Mouse (Mus musculus): ENCODE measurements around the gene Mtfmt. TPM values are rescaled to one million over a fixed set of nuclear protein-coding genes. Genes with fewer than 3 reads are reported as not detected.

Gene Mtfmt
- polyA plus RNA-seq (2014; fragmentation: Nextera tagmentation; extraction: Ambion mirVana) = 13.6 and 15.3 TPM in 2 replicates

DNA sequence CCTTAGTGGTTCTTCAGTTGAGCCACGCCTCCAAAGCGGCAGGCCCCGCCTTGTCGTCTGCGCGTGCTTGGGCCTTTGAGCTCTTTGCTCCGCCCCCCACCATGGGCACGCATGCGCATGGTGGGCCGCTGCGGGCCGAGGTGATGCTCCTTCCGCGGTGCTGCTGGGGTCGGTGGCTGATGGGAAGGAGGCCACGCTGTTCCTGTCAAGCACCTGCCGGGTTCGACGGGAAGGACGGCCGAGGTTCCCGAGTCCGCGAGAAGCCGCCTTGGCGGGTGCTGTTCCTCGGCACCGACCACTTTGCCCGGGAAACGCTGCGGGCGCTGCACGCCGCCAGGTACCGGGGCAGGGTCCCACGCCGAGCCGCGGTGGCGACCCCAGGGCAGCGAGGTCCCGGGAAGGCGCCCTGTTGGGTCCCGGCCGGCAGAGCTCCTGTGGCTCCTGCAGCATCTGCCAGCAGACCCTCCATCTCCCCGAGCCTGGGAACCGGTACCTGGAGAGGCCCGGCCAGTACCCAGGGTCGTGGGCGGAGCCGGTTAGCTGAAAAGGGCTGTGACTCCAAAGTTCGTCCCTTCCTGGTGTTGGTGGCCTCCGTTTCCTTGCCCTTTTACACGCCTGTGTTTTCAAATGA, at the start of gene Mtfmt:
TSS of gene Mtfmt (plus strand) at position 112 of the 631 bp plus-strand sequence.
- under 1% methylated on average over 52 of the region's 54 CpGs for WGBS (ENCODE audit: insufficient replicate concordance)
- Histone ChIP-seq H3K4me2 (peak within 1 kb of the TSS; percentile 65), H3K9ac (ENCODE audit: low read depth, low read length) (peak within 1 kb of the TSS; percentile 82), H3K4me3 (ENCODE audit: low read depth, low read length) (peak within 1 kb of the TSS; percentile 89), H3K9me3 (replicated peaks; ENCODE audit: control insufficient read depth, low read length) (no peaks in the 10 kb centered on the region), H3K36me3 (ENCODE audit: control insufficient read depth, insufficient read depth, low read length) (0 out of 2 replicates have a peak, but pooled peaks cover 2% of the 10 kb centered on the region), H3K27me3 (ENCODE audit: control insufficient read depth, insufficient read depth, low read length) (no peaks in the 10 kb centered on the region), H3K27ac (ENCODE audit: low read depth, low read length) (0 out of 2 replicates have a peak within 1 kb of the TSS, but pooled peaks have one; percentile 25), H3K4me1 (ENCODE audit: control insufficient read depth, insufficient read depth, low read length) (peaks cover 4% of the 10 kb centered on the region; the same call in 1 of the 2 replicates)
- peak; percentile 74 for ATAC-seq (replicated peaks; ENCODE audit: insufficient number of reproducible peaks, low FRiP score, low TSS enrichment)

GRCm38 (mm10) chr9:65386373-65387140, 49.0 kb upstream of the Mtfmt start:
- 32% methylated on average over 8 of the region's 8 CpGs for WGBS (ENCODE audit: insufficient replicate concordance)
- H3K4me1 ChIP-seq (ENCODE audit: control insufficient read depth, insufficient read depth, low read length) = peaks cover 3% of the 10 kb centered on the region
- H3K9ac ChIP-seq (ENCODE audit: low read depth, low read length) = no peak overlapping the region
- H3K27me3 ChIP-seq (ENCODE audit: control insufficient read depth, insufficient read depth, low read length) = peaks cover 23% of the 10 kb centered on the region
- H3K36me3 ChIP-seq (ENCODE audit: control insufficient read depth, insufficient read depth, low read length) = no peaks in the 10 kb centered on the region
- no peaks in the 10 kb centered on the region for H3K9me3 ChIP-seq (replicated peaks; ENCODE audit: control insufficient read depth, low read length)
- no peak for ATAC-seq (replicated peaks; ENCODE audit: insufficient number of reproducible peaks, low FRiP score, low TSS enrichment)
- no peak overlapping the region for H3K27ac ChIP-seq (ENCODE audit: low read depth, low read length)
- H3K4me3 ChIP-seq (ENCODE audit: low read depth, low read length) = no peak overlapping the region
- H3K4me2 ChIP-seq = no peak overlapping the region; the same call in 1 of the 2 replicates

- H3K4me3 ChIP-seq (ENCODE audit: low read depth, low read length) = peak overlapping the region; percentile 43
- H3K27ac ChIP-seq (ENCODE audit: low read depth, low read length) = no peak overlapping the region
- peak overlapping the region; percentile 44 for H3K9ac ChIP-seq (ENCODE audit: low read depth, low read length)
- peaks cover 39% of the 10 kb centered on the region for H3K27me3 ChIP-seq (ENCODE audit: control insufficient read depth, insufficient read depth, low read length)
- peaks cover 13% of the 10 kb centered on the region for H3K4me1 ChIP-seq (ENCODE audit: control insufficient read depth, insufficient read depth, low read length)
- peak overlapping the region; percentile 62 for H3K4me2 ChIP-seq
- 15% methylated on average over 96 of the region's 96 CpGs for WGBS (ENCODE audit: insufficient replicate concordance)
- H3K36me3 ChIP-seq (ENCODE audit: control insufficient read depth, insufficient read depth, low read length) = no peaks in the 10 kb centered on the region
- H3K9me3 ChIP-seq (replicated peaks; ENCODE audit: control insufficient read depth, low read length) = no peaks in the 10 kb centered on the region
- ATAC-seq (replicated peaks; ENCODE audit: insufficient number of reproducible peaks, low FRiP score, low TSS enrichment) = peak; percentile 49; the same call in 1 of the 2 replicates
These were observed 44.6 kb upstream of the Mtfmt start for GRCm38 (mm10) chr9:65390752-65391612.

DNA sequence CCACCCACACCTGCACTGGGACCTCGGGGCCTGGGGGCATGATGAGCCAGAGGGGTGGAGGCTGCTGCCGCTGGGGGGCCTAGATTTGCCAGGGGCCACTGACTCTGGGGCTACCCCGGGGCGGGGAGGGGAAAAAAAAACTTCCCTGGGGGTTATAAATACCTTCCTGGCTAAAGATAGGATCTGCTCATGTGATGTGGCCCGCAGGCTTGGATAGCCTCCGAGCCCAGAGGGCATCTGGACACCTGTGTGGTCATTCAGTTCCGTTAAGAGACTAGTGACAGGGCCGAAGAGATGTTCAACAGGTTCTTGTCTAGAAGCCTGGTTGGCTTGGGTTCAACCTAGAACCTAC, 44.0 kb upstream of the Mtfmt start, which contains the start of gene Kbtbd13:
TSS of gene Kbtbd13 (minus strand) at position 40 of the 352 bp plus-strand sequence.
- H3K4me3 ChIP-seq (ENCODE audit: low read depth, low read length) = peak within 1 kb of the TSS; percentile 43
- peaks cover 39% of the 10 kb centered on the region for H3K27me3 ChIP-seq (ENCODE audit: control insufficient read depth, insufficient read depth, low read length)
- ATAC-seq (replicated peaks; ENCODE audit: insufficient number of reproducible peaks, low FRiP score, low TSS enrichment) = no peak
- H3K4me2 ChIP-seq = peak within 1 kb of the TSS; percentile 62
- H3K36me3 ChIP-seq (ENCODE audit: control insufficient read depth, insufficient read depth, low read length) = no peaks in the 10 kb centered on the region
- H3K9ac ChIP-seq (ENCODE audit: low read depth, low read length) = peak within 1 kb of the TSS; percentile 44
- WGBS (ENCODE audit: insufficient replicate concordance) = 29% methylated on average over 8 of the region's 8 CpGs
- H3K4me1 ChIP-seq (ENCODE audit: control insufficient read depth, insufficient read depth, low read length) = peaks cover 13% of the 10 kb centered on the region
- no peaks in the 10 kb centered on the region for H3K9me3 ChIP-seq (replicated peaks; ENCODE audit: control insufficient read depth, low read length)
- no peak within 1 kb of the TSS for H3K27ac ChIP-seq (ENCODE audit: low read depth, low read length)

GRCm38 (mm10) chr9:65392638-65393364, 42.8 kb upstream of the Mtfmt start:
- H3K4me3 ChIP-seq (ENCODE audit: low read depth, low read length) = no peak overlapping the region
- H3K27me3 ChIP-seq (ENCODE audit: control insufficient read depth, insufficient read depth, low read length) = peaks cover 39% of the 10 kb centered on the region
- H3K9ac ChIP-seq (ENCODE audit: low read depth, low read length) = no peak overlapping the region
- WGBS (ENCODE audit: insufficient replicate concordance) = 25% methylated on average over 6 of the region's 6 CpGs
- H3K4me1 ChIP-seq (ENCODE audit: control insufficient read depth, insufficient read depth, low read length) = peaks cover 13% of the 10 kb centered on the region
- ATAC-seq (replicated peaks; ENCODE audit: insufficient number of reproducible peaks, low FRiP score, low TSS enrichment) = no peak
- no peak overlapping the region for H3K4me2 ChIP-seq
- H3K36me3 ChIP-seq (ENCODE audit: control insufficient read depth, insufficient read depth, low read length) = no peaks in the 10 kb centered on the region
- H3K27ac ChIP-seq (ENCODE audit: low read depth, low read length) = no peak overlapping the region
- no peaks in the 10 kb centered on the region for H3K9me3 ChIP-seq (replicated peaks; ENCODE audit: control insufficient read depth, low read length)

- Histone ChIP-seq H3K27ac (ENCODE audit: low read depth, low read length) (no peak overlapping the region), H3K9ac (ENCODE audit: low read depth, low read length) (no peak overlapping the region), H3K4me1 (ENCODE audit: control insufficient read depth, insufficient read depth, low read length) (peaks cover 13% of the 10 kb centered on the region), H3K4me3 (ENCODE audit: low read depth, low read length) (no peak overlapping the region), H3K36me3 (ENCODE audit: control insufficient read depth, insufficient read depth, low read length) (no peaks in the 10 kb centered on the region), H3K27me3 (ENCODE audit: control insufficient read depth, insufficient read depth, low read length) (peaks cover 39% of the 10 kb centered on the region), H3K4me2 (no peak overlapping the region), H3K9me3 (replicated peaks; ENCODE audit: control insufficient read depth, low read length) (no peaks in the 10 kb centered on the region)
- ATAC-seq (replicated peaks; ENCODE audit: insufficient number of reproducible peaks, low FRiP score, low TSS enrichment) = no peak
- WGBS (ENCODE audit: insufficient replicate concordance) = 27% methylated on average over 2 of the region's 2 CpGs
These were observed 42.0 kb upstream of the Mtfmt start for GRCm38 (mm10) chr9:65393606-65394005.

DNA sequence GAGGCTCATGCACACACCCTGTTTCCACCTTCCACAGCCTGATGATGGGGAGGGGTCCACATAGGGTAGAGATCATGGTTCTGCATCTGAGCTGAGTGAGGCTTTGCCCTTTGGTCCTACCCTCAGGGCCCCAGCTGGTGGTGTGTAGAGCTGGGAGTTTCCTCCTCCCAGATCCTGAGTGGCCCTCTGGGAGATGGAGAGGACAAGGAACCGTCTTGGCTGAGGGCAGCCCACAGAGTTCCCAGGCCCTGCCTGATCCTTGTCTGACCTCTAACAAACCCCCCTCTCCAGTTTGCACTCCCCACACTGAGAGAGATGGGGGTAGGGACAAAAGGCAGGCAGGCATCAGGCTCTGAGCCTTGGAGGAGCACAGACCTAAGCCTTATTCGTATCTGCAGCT, 41.2 kb upstream of the Mtfmt start:
- no peak overlapping the region for H3K4me3 ChIP-seq (ENCODE audit: low read depth, low read length)
- H3K36me3 ChIP-seq (ENCODE audit: control insufficient read depth, insufficient read depth, low read length) = no peaks in the 10 kb centered on the region
- 54% methylated on average over 2 of the region's 2 CpGs for WGBS (ENCODE audit: insufficient replicate concordance)
- no peak overlapping the region for H3K4me2 ChIP-seq
- no peak overlapping the region for H3K9ac ChIP-seq (ENCODE audit: low read depth, low read length)
- peaks cover 13% of the 10 kb centered on the region for H3K4me1 ChIP-seq (ENCODE audit: control insufficient read depth, insufficient read depth, low read length)
- no peak overlapping the region for H3K27ac ChIP-seq (ENCODE audit: low read depth, low read length)
- ATAC-seq (replicated peaks; ENCODE audit: insufficient number of reproducible peaks, low FRiP score, low TSS enrichment) = no peak
- H3K9me3 ChIP-seq (replicated peaks; ENCODE audit: control insufficient read depth, low read length) = no peaks in the 10 kb centered on the region
- peaks cover 37% of the 10 kb centered on the region for H3K27me3 ChIP-seq (ENCODE audit: control insufficient read depth, insufficient read depth, low read length)

DNA sequence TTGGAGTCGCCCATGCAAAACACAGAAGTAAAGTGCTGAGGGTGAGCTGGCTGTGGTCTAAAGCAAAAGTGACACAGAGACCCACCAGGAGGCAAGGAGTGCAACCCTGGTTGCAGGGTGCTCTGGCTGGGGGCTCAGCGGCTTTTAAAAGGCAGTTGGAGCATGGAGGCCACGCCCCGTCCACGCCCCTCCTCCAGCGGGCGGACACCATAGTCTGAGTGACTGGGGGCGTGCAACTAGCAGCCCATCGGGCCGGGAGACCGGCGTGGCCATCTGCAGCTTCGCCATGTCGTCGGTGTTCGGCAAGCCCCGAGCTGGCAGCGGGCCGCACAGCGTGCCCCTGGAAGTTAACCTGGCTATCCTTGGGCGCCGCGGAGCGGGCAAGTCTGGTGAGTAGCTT, 37.3 kb upstream of the Mtfmt start, which contains the start of gene Rasl12:
TSS of gene Rasl12 (plus strand) at position 228 of the 400 bp plus-strand sequence.
- Histone ChIP-seq H3K9me3 (replicated peaks; ENCODE audit: control insufficient read depth, low read length) (no peaks in the 10 kb centered on the region), H3K4me2 (peak within 1 kb of the TSS; percentile 69), H3K4me3 (ENCODE audit: low read depth, low read length) (peak within 1 kb of the TSS; percentile 48), H3K36me3 (ENCODE audit: control insufficient read depth, insufficient read depth, low read length) (no peaks in the 10 kb centered on the region), H3K27ac (ENCODE audit: low read depth, low read length) (no peak within 1 kb of the TSS), H3K4me1 (ENCODE audit: control insufficient read depth, insufficient read depth, low read length) (peaks cover 7% of the 10 kb centered on the region), H3K27me3 (ENCODE audit: control insufficient read depth, insufficient read depth, low read length) (0 out of 2 replicates have a peak, but pooled peaks cover 2% of the 10 kb centered on the region), H3K9ac (ENCODE audit: low read depth, low read length) (peak within 1 kb of the TSS; percentile 64)
- WGBS (ENCODE audit: insufficient replicate concordance) = under 1% methylated on average over 24 of the region's 24 CpGs
- ATAC-seq (replicated peaks; ENCODE audit: insufficient number of reproducible peaks, low FRiP score, low TSS enrichment) = peak; percentile 70

All from heart, embryonic 11.5 days (tissue).